Mouse (Mus musculus) limb, embryonic 14.5 days (tissue): ENCODE results near the gene Cd276. TPM values are rescaled to one million over a fixed set of nuclear protein-coding genes. Genes with fewer than 3 reads are reported as not detected.

ENCODE experiments used
- ATAC-seq: fragments of 200-750 bp; cut with Nextera tagmentation; 2 replicates; pipeline ENCODE4 v1.8.0; 2017; ENCODE audit warnings: low read depth, moderate number of reproducible peaks, moderate TSS enrichment; ENCODE audit not compliant: low FRiP score
- DNase-seq: peaks from one replicate; pipeline ENCODE4 v3.0.0-alpha.2; 2015; ENCODE audit warnings: low spot score
- H3K27ac ChIP-seq: fragments of 300-500 bp; sonication (generic); replicated peaks from 2 replicates; pipeline ENCODE4 v1.5.1; 2014; ENCODE audit warnings: low read depth, mild to moderate bottlenecking, low read length, moderate library complexity, mixed read lengths
- H3K27me3 ChIP-seq: fragments of 300-500 bp; sonication (generic); 2 replicates; pipeline ENCODE4 v1.6.1; 2014; ENCODE audit warnings: low read length, mixed read lengths; ENCODE audit not compliant: control insufficient read depth, insufficient read depth
- H3K36me3 ChIP-seq: fragments of 300-500 bp; sonication (generic); 2 replicates; pipeline ENCODE4 v1.6.1; 2014; ENCODE audit warnings: mild to moderate bottlenecking, low read length, moderate library complexity, mixed read lengths; ENCODE audit not compliant: control insufficient read depth, insufficient read depth
- H3K4me1 ChIP-seq: fragments of 300-500 bp; sonication (generic); 2 replicates; pipeline ENCODE4 v1.6.1; 2014; ENCODE audit warnings: antibody characterized with exemption, low read length, mixed read lengths; ENCODE audit not compliant: control insufficient read depth, insufficient read depth
- H3K4me2 ChIP-seq: fragments of 300-500 bp; sonication (generic); replicated peaks from 2 replicates; pipeline ENCODE4 v1.6.1; 2014; ENCODE audit warnings: low read depth, mild to moderate bottlenecking, low read length, moderate library complexity; ENCODE audit not compliant: severe bottlenecking
- H3K4me3 ChIP-seq: fragments of 300-500 bp; sonication (generic); replicated peaks from 2 replicates; pipeline ENCODE4 v1.5.1; 2014; ENCODE audit warnings: low read length
- H3K9ac ChIP-seq: fragments of 300-500 bp; sonication (generic); 2 replicates; pipeline ENCODE4 v1.6.1; 2014; ENCODE audit warnings: mild to moderate bottlenecking, low read depth, low read length, moderate library complexity; ENCODE audit not compliant: severe bottlenecking
- H3K9me3 ChIP-seq: fragments of 300-500 bp; sonication (generic); 2 replicates; pipeline ENCODE4 v1.6.1; 2016; ENCODE audit warnings: low read length; ENCODE audit not compliant: control insufficient read depth
- POLR2A ChIP-seq: fragments of 200-500 bp; IDR thresholded peaks from 2 replicates; pipeline ENCODE4 v1.8.0; 2012; ENCODE audit warnings: inconsistent platforms, mild to moderate bottlenecking, moderate library complexity, borderline replicate concordance; ENCODE audit not compliant: insufficient read depth, insufficient read length; ENCODE audit errors: extremely low read depth
- WGBS: fragments of 180-500 bp; shearing (Covaris S2); extraction: QIAGEN DNeasy Blood & Tissue Kit; methylation state at CpG from one replicate; pipeline ENCODE4 v1.1.7; 2014; 5-methylcytosine and 5-hydroxymethylcytosine counted together
- polyA plus RNA-seq, 2 experiments: library from polyadenylated mRNA; depleted of rRNA in 1 of 2; stranded (reverse) in 1 of 2; unstranded in 1 of 2; fragments of >200 nt; fragmentation: Nextera tagmentation in 1 of 2; extraction: Ambion mirVana in 1 of 2; gene quantifications; 2 replicates each; pipeline versions ENCODE4 v1.2.1 to v1.2.3; 2012 to 2014

Cd276 gene
- polyA plus RNA-seq, 2 experiments, result 64.8 to 64.9 TPM

DNA sequence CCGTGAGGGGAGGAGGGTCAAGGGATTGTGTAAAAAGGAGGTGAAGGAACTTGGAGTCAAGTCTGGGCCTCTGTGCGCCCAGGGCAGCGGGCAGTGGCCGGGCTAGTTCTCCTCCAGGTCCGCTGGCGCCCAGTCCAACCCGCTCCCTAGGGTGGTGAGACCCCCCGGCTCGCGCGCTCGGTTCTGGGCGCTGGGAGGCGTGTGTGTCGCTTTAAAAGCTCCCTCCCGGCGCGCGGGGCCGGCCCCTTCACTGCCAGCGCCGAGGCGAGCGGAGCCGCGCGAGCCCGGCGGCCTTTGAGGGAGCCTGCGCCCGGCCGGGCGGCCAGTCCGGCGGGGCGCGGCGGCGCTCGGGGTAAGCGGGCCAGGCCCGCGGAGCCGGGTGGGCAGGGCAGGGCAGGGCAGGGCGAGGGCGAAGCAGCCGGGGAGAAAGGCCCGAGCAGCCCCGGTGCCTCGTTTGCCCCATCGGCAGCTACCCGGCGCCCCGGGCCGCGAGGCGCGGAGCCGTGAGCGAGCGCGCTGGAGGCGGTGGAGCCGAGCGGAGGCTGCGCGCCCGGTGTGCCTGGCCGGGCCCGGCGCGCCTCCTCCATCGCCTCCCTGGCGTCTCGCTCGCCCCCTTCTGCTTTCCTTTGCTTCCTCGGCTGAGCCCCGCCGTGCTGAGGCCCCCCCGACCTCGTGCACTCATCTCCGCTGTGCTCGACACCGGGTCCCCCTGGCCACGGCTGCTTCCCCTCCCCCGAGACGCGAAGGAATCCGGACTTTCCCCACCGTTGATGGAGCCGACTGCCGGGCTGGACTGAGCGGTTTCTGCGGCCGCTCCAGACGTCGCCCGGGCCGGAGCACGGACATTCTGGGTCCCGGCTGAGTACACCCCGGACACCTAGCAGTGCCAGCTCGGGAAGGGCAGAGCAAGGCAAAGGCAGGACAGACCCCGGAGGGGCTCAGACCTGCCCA is 67.1 kb downstream of the Cd276 start, which contains the start of gene Insyn1:
Gene Insyn1, plus strand, starts transcription at position 753 of the 951 bp plus-strand sequence.
- H3K9me3 ChIP-seq, result no peaks in the 10 kb centered on the region
- H3K27ac ChIP-seq, result peak within 1 kb of the TSS; percentile 83
- no peaks in the 10 kb centered on the region; the same call in 1 of the 2 replicates for H3K36me3 ChIP-seq
- 0 out of 2 replicates have a peak, but pooled peaks have one; percentile 33 for TF ChIP-seq POLR2A
- ATAC-seq (peak; percentile 81), DNase-seq (peak; percentile 46)
- peak within 1 kb of the TSS; percentile 90 for H3K9ac ChIP-seq
- peak within 1 kb of the TSS; percentile 86 for H3K4me3 ChIP-seq
- H3K4me1 ChIP-seq, result peaks cover 21% of the 10 kb centered on the region
- H3K27me3 ChIP-seq, result no peaks in the 10 kb centered on the region
- H3K4me2 ChIP-seq, result peak within 1 kb of the TSS; percentile 85
- under 1% methylated on average over 63 of the region's 104 CpGs for WGBS

DNA sequence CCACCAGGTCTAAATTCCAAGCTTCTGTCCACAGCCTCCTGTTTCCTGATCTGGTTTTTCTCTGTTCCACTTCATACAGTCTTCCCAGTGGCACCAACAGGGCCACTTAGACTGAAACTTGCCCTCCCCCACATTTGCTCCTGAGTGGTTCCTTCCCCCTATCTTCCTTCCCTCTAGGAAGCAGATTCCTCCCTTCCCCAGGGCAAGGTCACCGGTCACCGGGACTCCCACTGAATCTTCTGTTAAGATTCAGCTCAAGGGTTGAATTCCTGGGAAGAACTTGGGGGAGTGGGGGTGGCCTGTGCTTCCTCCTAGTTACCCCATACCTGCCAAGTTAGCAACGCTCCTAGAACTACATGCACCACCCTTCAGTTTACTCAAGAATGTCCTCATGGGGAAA is 68.2 kb downstream of the Cd276 start:
- Histone ChIP-seq H3K4me1 (peaks cover 21% of the 10 kb centered on the region), H3K4me2 (0 out of 2 replicates have a peak overlapping the region, but pooled peaks have one; percentile 85), H3K36me3 (no peaks in the 10 kb centered on the region), H3K27ac (no peak overlapping the region), H3K9me3 (no peaks in the 10 kb centered on the region), H3K4me3 (no peak overlapping the region; the same call in 1 of the 2 replicates), H3K27me3 (no peaks in the 10 kb centered on the region), H3K9ac (no peak overlapping the region)
- DNase-seq, result no peak
- 17% methylated on average over 3 of the region's 3 CpGs for whole genome bisulfite sequencing
- no peak for TF ChIP-seq POLR2A
- ATAC-seq, result no peak

Other genes with a start within 250 kb of the Cd276 start
- gene Loxl1, start 242.3 kb downstream of the Cd276 start, polyA plus RNA-seq (2012; rRNA removed), result 86.6 and 125 TPM in 2 replicates
- gene Loxl1, start 242.3 kb downstream of the Cd276 start, polyA plus RNA-seq (2014; fragmentation: Nextera tagmentation; extraction: Ambion mirVana), result 80.7 and 88.4 TPM in 2 replicates
- 0.05 TPM in 1 of 2 replicates, not detected in the other for gene Tbc1d21, start 185.0 kb downstream of the Cd276 start, polyA plus RNA-seq (2012; rRNA removed)
- gene Tbc1d21, start 185.0 kb downstream of the Cd276 start, polyA plus RNA-seq (2014; fragmentation: Nextera tagmentation; extraction: Ambion mirVana), result not detected in 2 replicates
- gene Insyn1, start 66.8 kb downstream of the Cd276 start, polyA plus RNA-seq (2012; rRNA removed), result 23.9 and 28.1 TPM in 2 replicates
- 6.5 and 8.2 TPM in 2 replicates for gene Insyn1, start 66.8 kb downstream of the Cd276 start, polyA plus RNA-seq (2014; fragmentation: Nextera tagmentation; extraction: Ambion mirVana)
- 335 and 379 TPM in 2 replicates for gene Nptn, start 26.8 kb upstream of the Cd276 start, polyA plus RNA-seq (2012; rRNA removed)
- gene Nptn, start 26.8 kb upstream of the Cd276 start, polyA plus RNA-seq (2014; fragmentation: Nextera tagmentation; extraction: Ambion mirVana), result 121 and 135 TPM in 2 replicates
- gene Rec114, start 188.5 kb upstream of the Cd276 start, polyA plus RNA-seq (2012; rRNA removed), result 1.0 and 1.5 TPM in 2 replicates
- 2.4 and 2.8 TPM in 2 replicates for gene Rec114, start 188.5 kb upstream of the Cd276 start, polyA plus RNA-seq (2014; fragmentation: Nextera tagmentation; extraction: Ambion mirVana)